ENCODE assay signal across 8 mouse cellular contexts in the genomic region with DNA sequence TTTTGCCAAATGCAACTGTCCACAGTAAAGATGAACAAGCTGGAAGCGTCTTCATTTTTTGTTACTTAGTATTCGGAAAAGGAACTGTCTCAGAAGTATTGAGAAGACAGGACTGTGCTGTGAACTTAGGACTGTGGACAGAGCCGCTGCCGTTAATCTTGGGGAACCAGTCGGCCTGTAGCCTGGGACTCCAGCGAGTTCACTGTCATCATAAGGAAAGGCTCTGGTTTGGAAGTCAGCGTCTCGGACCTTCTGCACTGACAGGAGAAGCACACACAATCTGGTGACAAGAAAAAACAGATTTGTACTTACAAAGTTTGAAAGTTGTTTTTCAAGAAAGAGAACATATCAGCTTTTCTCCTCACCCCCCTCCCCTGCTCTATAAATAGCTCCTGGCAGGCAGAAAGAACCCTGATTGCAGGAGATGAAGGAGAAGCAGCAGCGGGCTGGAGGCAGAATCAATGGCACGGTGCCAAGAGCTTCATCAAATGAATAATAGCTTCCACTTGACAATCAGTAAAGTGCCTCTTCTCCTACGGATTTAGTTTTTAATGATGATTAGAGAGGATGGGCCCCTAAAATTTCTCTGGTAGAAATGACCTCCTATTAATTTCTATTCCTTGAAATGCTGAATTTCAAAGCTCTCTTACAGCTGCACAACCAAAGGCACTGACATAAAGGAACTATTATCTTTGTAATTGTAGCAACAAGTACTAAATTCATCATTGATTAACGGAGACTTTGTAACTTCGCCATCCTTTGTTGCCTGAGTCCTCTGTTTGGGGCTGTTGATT.
DNase-seq lines count a peak whose midpoint lies in the region; ATAC-seq and TF ChIP-seq lines count a peak whose summit lies in the region.

No protein-coding gene starts in this region.

- WGBS in hindbrain, embryonic 13.5 days, result 32% methylated on average over 13 of the region's 13 CpGs
- 21% methylated on average over 13 of the region's 13 CpGs for WGBS in lung, postnatal 0 days
- WGBS in stomach, embryonic 15.5 days, result 18% methylated on average over 13 of the region's 13 CpGs
- 44% methylated on average over 13 of the region's 13 CpGs for WGBS in liver, embryonic 11.5 days

- no peak overlapping the region for H3K27ac ChIP-seq in gastrocnemius, adult 2 months
- no peak overlapping the region for H3K27ac ChIP-seq in hindbrain, embryonic 13.5 days
- H3K27ac ChIP-seq in lung, postnatal 0 days (ENCODE audit: low read length), result no peak overlapping the region
- no peak overlapping the region for H3K27ac ChIP-seq in stomach, embryonic 15.5 days
- H3K27ac ChIP-seq in liver, embryonic 11.5 days (ENCODE audit: low read depth, low read length), result no peak overlapping the region

- 0 out of 2 replicates have a peak overlapping the region, but pooled peaks have one; percentile 14 for H3K4me2 ChIP-seq in hindbrain, embryonic 13.5 days
- H3K4me2 ChIP-seq in lung, postnatal 0 days (replicated peaks; ENCODE audit: low read depth, low read length), result no peak overlapping the region
- peak overlapping the region; percentile 23; the same call in 1 of the 2 replicates for H3K4me2 ChIP-seq in stomach, embryonic 15.5 days
- H3K4me2 ChIP-seq in liver, embryonic 11.5 days, result no peak overlapping the region

- no peaks in the 10 kb centered on the region for H3K36me3 ChIP-seq in hindbrain, embryonic 13.5 days
- no peaks in the 10 kb centered on the region for H3K36me3 ChIP-seq in lung, postnatal 0 days (ENCODE audit: insufficient read depth, low read length)
- H3K36me3 ChIP-seq in stomach, embryonic 15.5 days, result no peaks in the 10 kb centered on the region
- H3K36me3 ChIP-seq in liver, embryonic 11.5 days (ENCODE audit: control insufficient read depth, insufficient read depth, low read length), result no peaks in the 10 kb centered on the region

- no peak for TF ChIP-seq EP300 in lung, postnatal 0 days (IDR thresholded peaks at IDR 0.05)

- no peak for ATAC-seq in hindbrain, embryonic 13.5 days (ENCODE audit: low FRiP score)
- ATAC-seq in lung, postnatal 0 days, result no peak
- no peak for ATAC-seq in stomach, embryonic 15.5 days (ENCODE audit: insufficient read depth, low FRiP score, low read depth)
- no peak for ATAC-seq in liver, embryonic 11.5 days (replicated peaks; ENCODE audit: low FRiP score)

- intact Hi-C loops in gastrocnemius, adult 2 months (cut with DNase I), result no loop called here
- intact Hi-C loops in gastrocnemius, postnatal 36 days (cut with DNase I), result no loop called here

- no peaks in the 10 kb centered on the region for H3K27me3 ChIP-seq in hindbrain, embryonic 13.5 days
- H3K27me3 ChIP-seq in lung, postnatal 0 days (replicated peaks; ENCODE audit: insufficient read depth, low read length), result no peaks in the 10 kb centered on the region
- H3K27me3 ChIP-seq in stomach, embryonic 15.5 days (replicated peaks), result no peaks in the 10 kb centered on the region
- H3K27me3 ChIP-seq in liver, embryonic 11.5 days (replicated peaks; ENCODE audit: control insufficient read depth, insufficient read depth, low read length), result no peaks in the 10 kb centered on the region

- H3K9ac ChIP-seq in hindbrain, embryonic 13.5 days, result no peak overlapping the region
- no peak overlapping the region for H3K9ac ChIP-seq in lung, postnatal 0 days (replicated peaks; ENCODE audit: low read depth)
- no peak overlapping the region for H3K9ac ChIP-seq in stomach, embryonic 15.5 days
- no peak overlapping the region for H3K9ac ChIP-seq in liver, embryonic 11.5 days (ENCODE audit: low read depth, low read length)

- no peak for TF ChIP-seq CTCF in gastrocnemius, adult 2 months (IDR thresholded peaks at IDR 0.05)
- TF ChIP-seq CTCF in lung, postnatal 0 days (IDR thresholded peaks at IDR 0.05), result no peak

- H3K4me3 ChIP-seq in gastrocnemius, adult 2 months, result 0 out of 2 replicates have a peak overlapping the region, but pooled peaks have one; percentile 16
- no peak overlapping the region for H3K4me3 ChIP-seq in hindbrain, embryonic 13.5 days
- H3K4me3 ChIP-seq in lung, postnatal 0 days (ENCODE audit: low read depth, low read length), result no peak overlapping the region
- no peak overlapping the region for H3K4me3 ChIP-seq in stomach, embryonic 15.5 days (replicated peaks)
- no peak overlapping the region for H3K4me3 ChIP-seq in liver, embryonic 11.5 days (ENCODE audit: low read depth, low read length)

- no peak for DNase-seq in gastrocnemius, adult 2 months
- no peak for DNase-seq in gastrocnemius, postnatal 36 days
- DNase-seq in urinary bladder, postnatal 25 days (ENCODE audit: low spot score), result peak; percentile 6
- no peak for DNase-seq in urinary bladder, postnatal 10 days (ENCODE audit: low spot score)
- DNase-seq in lung, postnatal 0 days (ENCODE audit: low spot score), result peak; percentile 37
- no peak for DNase-seq in liver, embryonic 11.5 days (ENCODE audit: low spot score)

- H3K9me3 ChIP-seq in hindbrain, embryonic 13.5 days, result no peaks in the 10 kb centered on the region
- H3K9me3 ChIP-seq in lung, postnatal 0 days (ENCODE audit: low read length), result no peaks in the 10 kb centered on the region
- H3K9me3 ChIP-seq in stomach, embryonic 15.5 days, result no peaks in the 10 kb centered on the region
- H3K9me3 ChIP-seq in liver, embryonic 11.5 days (ENCODE audit: control insufficient read depth, low read length), result no peaks in the 10 kb centered on the region

- H3K4me1 ChIP-seq in hindbrain, embryonic 13.5 days (replicated peaks), result peaks cover 10% of the 10 kb centered on the region
- H3K4me1 ChIP-seq in lung, postnatal 0 days (ENCODE audit: insufficient read depth, low read depth, low read length), result no peaks in the 10 kb centered on the region
- H3K4me1 ChIP-seq in stomach, embryonic 15.5 days, result no peaks in the 10 kb centered on the region
- no peaks in the 10 kb centered on the region for H3K4me1 ChIP-seq in liver, embryonic 11.5 days (replicated peaks; ENCODE audit: control insufficient read depth, insufficient read depth, low read length)

Comparison
In these comparisons a context has a peak if more than half of its experiments do, and no peak if none do; other contexts are left out.
1. DNase-seq: peak in urinary bladder, postnatal 25 days (single experiment) and lung, postnatal 0 days (single experiment); none in gastrocnemius, adult 2 months (single experiment), gastrocnemius, postnatal 36 days (0 of 2), urinary bladder, postnatal 10 days (single experiment) and liver, embryonic 11.5 days (single experiment).
2. H3K4me2 ChIP-seq: peak in hindbrain, embryonic 13.5 days (single experiment) and stomach, embryonic 15.5 days (single experiment); none in lung, postnatal 0 days (single experiment) and liver, embryonic 11.5 days (single experiment).